Mouse (Mus musculus) thymus, postnatal 0 days (tissue): ENCODE results near the gene Tnpo3. TPM values are rescaled to one million over a fixed set of nuclear protein-coding genes. Genes with fewer than 3 reads are reported as not detected.
"Not testable (repeated sequence)": the region's sequence is repeated elsewhere in the genome, so short reads cannot be mapped to it uniquely, and the experiment has no call there.

ENCODE experiments used
- DNase-seq: peaks from one replicate; pipeline ENCODE4 v3.0.0-alpha.2; 2015; ENCODE audit warnings: low spot score
- polyA plus RNA-seq: library from polyadenylated mRNA; unstranded; fragments of >200 nt; fragmentation: Nextera tagmentation; extraction: Ambion mirVana; gene quantifications from 2 replicates; pipeline ENCODE4 v1.2.1, GENCODE M21; 2015

Gene Tnpo3
- polyA plus RNA-seq, 1 experiment from 2014 or later: 68.8 TPM

- DNase-seq: no peak
Observed at GRCm38 (mm10) chr6:29620840-29621543, 11.3 kb upstream of the Tnpo3 start.

DNA sequence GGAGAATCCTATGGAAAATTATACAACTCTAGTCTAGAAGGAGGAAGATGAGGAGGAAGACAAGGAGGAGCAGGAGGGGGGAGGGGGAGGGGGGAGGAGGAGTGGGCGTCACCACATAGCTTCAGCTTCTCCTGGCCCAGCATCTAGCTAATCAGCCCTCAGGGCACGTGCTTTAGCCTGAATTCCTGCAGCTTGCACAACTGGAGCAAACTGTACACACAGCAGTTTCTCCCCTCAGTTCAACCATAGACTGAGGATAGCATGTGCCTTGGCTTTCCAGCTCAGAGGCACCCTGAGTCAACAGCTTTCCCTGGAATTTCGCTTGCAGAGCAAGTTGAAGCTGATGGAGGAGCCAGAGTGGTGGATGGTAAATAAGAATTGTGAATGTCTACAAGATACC lies 10.5 kb upstream of the Tnpo3 start:
- DNase-seq: no peak

- not testable (repeated sequence) for DNase-seq
Observed at GRCm38 (mm10) chr6:29610020-29610640, 443 bp upstream of the Tnpo3 start.

GRCm38 (mm10) chr6:29600188-29600587 lies 9.5 kb downstream of the Tnpo3 start:
- no peak for DNase-seq

GRCm38 (mm10) chr6:29595656-29596055 lies 14.0 kb downstream of the Tnpo3 start:
- no peak for DNase-seq

DNA sequence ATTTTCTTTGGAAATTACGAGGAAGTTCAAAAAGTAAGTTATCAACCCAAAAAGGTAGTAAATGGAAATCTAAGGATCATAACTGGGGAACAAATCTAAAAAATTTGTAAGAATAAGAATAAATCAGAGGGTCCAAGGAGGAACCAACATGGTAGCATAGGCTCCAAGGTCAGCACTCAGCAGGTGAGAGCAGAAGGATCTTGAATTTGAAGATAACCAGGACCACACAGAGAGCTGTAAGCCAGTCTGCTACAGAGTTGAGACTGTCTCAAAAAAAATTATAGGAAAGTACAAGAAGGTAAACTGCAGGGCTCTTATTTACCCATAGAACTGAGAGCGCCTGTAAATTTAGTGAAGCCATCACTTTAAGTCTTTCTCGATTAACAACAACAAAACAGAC lies 28.5 kb downstream of the Tnpo3 start:
- DNase-seq: no peak

GRCm38 (mm10) chr6:29580770-29581169 lies 28.9 kb downstream of the Tnpo3 start:
- no peak for DNase-seq

GRCm38 (mm10) chr6:29576388-29576787 lies 33.3 kb downstream of the Tnpo3 start:
- DNase-seq: not testable (repeated sequence)

- no peak for DNase-seq
Observed at GRCm38 (mm10) chr6:29557112-29557511, 52.6 kb downstream of the Tnpo3 start.

- DNase-seq: no peak
Observed at GRCm38 (mm10) chr6:29552526-29552925, 57.2 kb downstream of the Tnpo3 start.

DNA sequence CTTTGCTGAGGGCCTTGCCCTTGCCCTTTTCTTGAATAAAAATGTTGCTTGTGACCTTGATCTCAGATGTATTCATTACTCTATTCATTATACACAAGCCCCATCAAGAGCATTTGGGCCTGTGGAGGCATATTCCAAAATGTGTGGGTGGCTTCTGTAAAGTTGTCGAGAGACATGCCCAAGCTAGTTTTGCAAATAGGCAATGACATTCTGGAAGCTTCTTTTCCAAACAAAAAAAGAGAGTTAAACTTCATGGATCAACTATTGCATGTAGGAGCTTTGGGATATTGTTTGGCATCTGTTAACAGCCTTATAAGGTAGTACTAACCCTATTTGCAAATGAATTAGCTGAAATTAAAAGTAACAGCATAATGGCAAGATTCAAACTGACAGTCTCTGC lies 61.6 kb downstream of the Tnpo3 start:
- no peak for DNase-seq

- DNase-seq: no peak
Observed at GRCm38 (mm10) chr6:29547582-29547981, 62.1 kb downstream of the Tnpo3 start.

- no peak for DNase-seq
Observed at GRCm38 (mm10) chr6:29545611-29546010, 64.1 kb downstream of the Tnpo3 start.

DNA sequence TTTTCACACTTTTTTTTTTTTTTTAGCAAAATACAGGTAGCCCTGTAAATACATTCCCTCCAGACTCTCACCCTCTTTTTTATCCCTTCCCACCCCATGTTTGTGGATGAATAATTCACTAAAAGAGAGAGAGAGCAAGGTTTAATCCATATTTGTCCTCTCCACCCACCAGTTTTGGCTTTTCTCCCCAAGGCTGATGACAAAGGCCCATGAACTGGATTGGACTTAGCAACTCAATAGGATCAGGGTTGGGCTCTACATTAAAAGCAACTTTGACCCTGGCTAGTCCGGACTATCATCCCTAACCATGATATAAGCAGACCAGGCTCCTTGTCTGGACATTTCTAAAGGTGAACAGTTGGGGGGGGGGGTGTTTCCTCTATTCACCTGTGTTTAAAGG lies 68.7 kb downstream of the Tnpo3 start:
- DNase-seq: no peak

- DNase-seq: no peak
Observed at GRCm38 (mm10) chr6:29540223-29540622, 69.5 kb downstream of the Tnpo3 start.

DNA sequence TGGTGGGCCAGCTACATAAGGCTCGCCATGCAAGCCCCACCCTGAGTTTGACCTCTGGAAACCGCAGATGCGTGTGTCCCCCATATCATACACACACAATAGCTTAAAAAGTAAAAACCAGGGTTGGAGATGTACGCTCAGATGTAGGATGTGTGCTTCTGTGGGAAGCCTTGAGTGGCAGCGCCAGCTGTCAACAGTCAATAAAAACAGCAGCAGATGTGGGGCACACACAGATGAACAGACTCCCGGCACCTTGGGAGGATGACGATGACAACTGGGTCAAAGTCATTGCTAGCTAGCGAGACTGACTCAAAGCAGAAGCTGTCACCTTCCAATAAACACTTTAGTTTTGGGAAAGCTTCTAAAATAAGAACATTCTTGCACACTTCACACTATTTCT lies 70.2 kb downstream of the Tnpo3 start:
- DNase-seq: no peak

DNA sequence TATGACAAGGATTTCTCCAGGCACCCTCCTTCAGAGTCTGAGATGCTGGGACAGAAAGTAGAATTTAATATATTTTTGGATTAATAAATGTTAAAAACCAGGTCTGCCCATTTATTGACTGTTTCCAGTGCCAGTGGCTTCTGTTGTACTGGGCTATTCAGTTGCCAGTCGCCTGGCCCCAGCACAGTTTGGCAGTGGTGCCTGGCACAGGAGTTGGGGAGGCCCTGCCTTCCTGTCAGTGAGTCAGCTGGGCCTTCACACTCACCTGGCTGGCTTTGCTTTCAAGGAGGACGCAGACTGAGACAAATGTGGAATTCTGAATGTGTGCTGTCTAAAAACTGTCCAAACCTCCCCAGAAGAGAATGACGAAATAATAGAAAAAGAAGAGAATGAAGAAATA lies 72.5 kb downstream of the Tnpo3 start:
- DNase-seq: no peak

DNA sequence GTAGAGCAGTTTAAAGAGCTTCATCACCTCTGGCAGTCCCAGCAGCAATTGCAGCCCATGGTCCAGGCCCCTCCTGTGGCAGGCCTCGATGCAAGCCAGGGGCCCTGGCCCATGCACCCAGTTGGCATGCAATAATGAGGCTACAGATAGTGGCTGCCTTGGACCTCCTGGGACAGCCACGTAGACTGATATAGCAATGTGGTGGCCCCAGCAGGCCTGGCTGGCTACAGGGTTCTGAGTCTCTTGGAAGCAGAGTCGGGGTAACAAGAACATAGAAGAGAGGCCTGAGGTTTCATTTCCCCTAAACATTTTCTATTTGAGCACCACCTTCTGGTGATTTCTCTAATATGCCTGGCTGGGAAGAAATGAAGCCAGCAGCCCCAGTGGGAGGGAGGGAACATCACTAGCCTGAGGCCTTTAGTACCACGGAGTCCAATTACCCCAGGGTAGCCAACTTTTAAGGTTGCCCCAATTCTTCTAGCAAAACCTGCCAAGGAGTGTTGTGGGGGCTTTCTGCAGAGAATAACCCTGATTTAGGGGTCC lies 73.0 kb downstream of the Tnpo3 start:
- no peak for DNase-seq

DNA sequence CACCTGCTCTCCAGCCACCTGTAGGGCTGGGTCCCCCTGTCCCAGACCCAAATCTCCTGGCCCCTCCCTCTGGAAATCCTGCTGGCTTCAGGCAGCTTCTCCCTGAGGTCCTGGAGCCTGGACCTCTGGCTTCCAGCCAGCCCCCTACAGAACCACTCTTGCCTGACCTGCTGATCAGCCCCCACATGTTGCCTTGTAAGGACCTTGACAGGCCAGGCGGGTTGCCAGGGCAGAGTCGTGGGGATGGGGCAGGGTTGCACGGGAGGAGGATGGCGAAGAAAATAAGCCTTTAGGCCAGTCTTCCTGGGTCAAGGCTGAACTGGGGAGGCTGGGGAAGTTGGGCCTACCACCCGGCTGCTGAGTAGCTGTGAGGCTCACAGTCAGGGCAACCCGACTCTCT lies 74.4 kb downstream of the Tnpo3 start:
- no peak for DNase-seq

DNA sequence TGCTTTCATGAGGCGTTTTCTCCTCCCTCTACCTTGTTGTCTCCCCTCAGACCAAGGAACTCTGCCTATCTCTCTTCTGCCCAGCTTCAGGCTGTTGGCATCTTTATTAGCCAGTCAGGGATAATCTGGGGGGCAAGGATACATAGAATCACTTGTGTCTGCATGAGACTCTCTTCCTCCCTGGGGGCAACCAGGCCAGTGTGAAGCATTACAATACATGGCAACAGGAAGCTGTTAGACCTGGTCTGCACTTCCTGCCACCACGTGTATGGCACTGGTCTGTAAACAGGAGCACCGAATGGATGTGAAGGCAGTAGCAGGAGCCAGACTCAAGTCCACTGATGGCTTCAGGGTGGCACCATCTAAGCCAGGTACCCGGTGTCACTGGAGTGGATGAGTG lies 79.6 kb downstream of the Tnpo3 start:
- no peak for DNase-seq

GRCm38 (mm10) chr6:29529444-29529820 lies 80.3 kb downstream of the Tnpo3 start:
- no peak for DNase-seq

DNA sequence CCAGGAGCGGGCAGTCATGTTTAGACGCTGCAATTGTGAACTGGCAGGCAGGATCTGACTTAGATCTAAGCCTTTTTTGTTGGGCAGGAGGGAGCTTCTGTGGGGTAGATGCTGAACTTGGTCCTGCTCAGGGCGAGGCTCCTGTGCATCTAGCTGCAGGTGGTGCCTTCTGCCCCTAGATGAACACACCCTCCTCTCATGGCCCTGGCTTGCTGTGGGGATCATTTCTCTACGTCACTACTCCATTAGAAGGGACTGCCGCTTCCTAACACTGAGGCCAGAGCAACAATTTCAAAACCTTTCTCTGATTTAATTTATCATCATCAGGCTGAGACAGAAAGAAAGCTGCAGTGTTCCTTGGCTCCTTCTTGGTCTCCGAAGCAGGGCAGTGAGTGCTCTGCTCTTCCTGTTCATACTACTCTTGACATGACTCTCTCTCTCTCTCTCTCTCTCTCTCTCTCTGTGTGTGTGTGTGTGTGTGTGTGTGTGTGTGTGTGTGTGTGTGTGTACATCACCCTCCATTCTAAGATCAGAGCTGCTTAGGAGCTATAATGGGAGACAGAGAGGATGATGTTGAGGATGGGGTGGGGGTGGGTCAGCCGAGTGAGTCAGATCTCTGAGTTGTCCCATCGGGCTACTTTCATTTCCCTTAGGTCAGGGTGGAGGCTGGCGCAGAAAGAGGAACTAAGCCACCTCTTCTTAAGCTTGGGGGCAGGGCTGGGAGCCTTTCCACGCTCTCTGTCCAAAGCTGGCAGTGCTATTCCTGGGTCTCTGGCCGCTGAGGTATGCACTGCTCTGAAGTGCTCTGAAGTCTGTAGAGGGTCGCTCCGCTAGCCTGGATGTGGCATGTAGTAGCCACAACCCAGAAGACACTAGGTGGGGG lies 80.9 kb downstream of the Tnpo3 start:
- DNase-seq: no peak
